Mouse (Mus musculus) limb, embryonic 10.5 days (tissue): ENCODE data around the gene Zfp94. TPM values are rescaled to one million over a fixed set of nuclear protein-coding genes. Genes with fewer than 3 reads are reported as not detected.

ENCODE experiments used
- DNase-seq: peaks from one replicate; pipeline ENCODE4 v3.0.0-alpha.2; 2017; ENCODE audit warnings: low spot score
- H3K27ac ChIP-seq: fragments of 300-500 bp; sonication (generic); 2 replicates; pipeline ENCODE4 v1.5.1; 2016; ENCODE audit warnings: mild to moderate bottlenecking
- H3K27me3 ChIP-seq: fragments of 300-500 bp; sonication (generic); 2 replicates; pipeline ENCODE4 v1.6.1; 2016; ENCODE audit warnings: low read depth, mild to moderate bottlenecking; ENCODE audit not compliant: poor library complexity, severe bottlenecking
- H3K36me3 ChIP-seq: fragments of 300-500 bp; sonication (generic); 2 replicates; pipeline ENCODE4 v1.6.1; 2016; ENCODE audit warnings: mild to moderate bottlenecking, moderate library complexity
- H3K4me1 ChIP-seq: fragments of 300-500 bp; sonication (generic); 2 replicates; pipeline ENCODE4 v1.6.1; 2016
- H3K4me3 ChIP-seq: fragments of 300-500 bp; sonication (generic); 2 replicates; pipeline ENCODE4 v1.5.1; 2016; ENCODE audit warnings: mild to moderate bottlenecking, moderate library complexity
- H3K9me3 ChIP-seq: fragments of 300-500 bp; sonication (generic); replicated peaks from 2 replicates; pipeline ENCODE4 v1.6.1; 2016; ENCODE audit warnings: mild to moderate bottlenecking
- WGBS: fragments of 180-500 bp; shearing (Covaris S2); methylation state at CpG from one replicate; pipeline ENCODE4 v1.1.7; 2016; 5-methylcytosine and 5-hydroxymethylcytosine counted together
- microRNA-seq: library from miRNA; unstranded; fragments of <30 nt; microRNA quantifications from one replicate; pipeline ENCODE4, GENCODE M21; 2017
- polyA plus RNA-seq: library from polyadenylated mRNA; unstranded; fragments of >200 nt; fragmentation: Nextera tagmentation; extraction: Ambion mirVana; gene quantifications from 2 replicates; pipeline ENCODE4 v1.2.1, GENCODE M21; 2016

Gene Zfp94
- polyA plus RNA-seq, 1 experiment from 2014 or later: 15.9 TPM

GRCm38 (mm10) chr7:24259306-24259999, 57.0 kb downstream of the Zfp94 start:
- Histone ChIP-seq H3K27ac (no peak overlapping the region), H3K36me3 (peaks cover 26% of the 10 kb centered on the region), H3K4me3 (no peak overlapping the region), H3K4me1 (no peaks in the 10 kb centered on the region), H3K9me3 (no peaks in the 10 kb centered on the region), H3K27me3 (no peaks in the 10 kb centered on the region)
- DNase-seq: no peak
- 90% methylated on average over 13 of the region's 13 CpGs for WGBS

DNA sequence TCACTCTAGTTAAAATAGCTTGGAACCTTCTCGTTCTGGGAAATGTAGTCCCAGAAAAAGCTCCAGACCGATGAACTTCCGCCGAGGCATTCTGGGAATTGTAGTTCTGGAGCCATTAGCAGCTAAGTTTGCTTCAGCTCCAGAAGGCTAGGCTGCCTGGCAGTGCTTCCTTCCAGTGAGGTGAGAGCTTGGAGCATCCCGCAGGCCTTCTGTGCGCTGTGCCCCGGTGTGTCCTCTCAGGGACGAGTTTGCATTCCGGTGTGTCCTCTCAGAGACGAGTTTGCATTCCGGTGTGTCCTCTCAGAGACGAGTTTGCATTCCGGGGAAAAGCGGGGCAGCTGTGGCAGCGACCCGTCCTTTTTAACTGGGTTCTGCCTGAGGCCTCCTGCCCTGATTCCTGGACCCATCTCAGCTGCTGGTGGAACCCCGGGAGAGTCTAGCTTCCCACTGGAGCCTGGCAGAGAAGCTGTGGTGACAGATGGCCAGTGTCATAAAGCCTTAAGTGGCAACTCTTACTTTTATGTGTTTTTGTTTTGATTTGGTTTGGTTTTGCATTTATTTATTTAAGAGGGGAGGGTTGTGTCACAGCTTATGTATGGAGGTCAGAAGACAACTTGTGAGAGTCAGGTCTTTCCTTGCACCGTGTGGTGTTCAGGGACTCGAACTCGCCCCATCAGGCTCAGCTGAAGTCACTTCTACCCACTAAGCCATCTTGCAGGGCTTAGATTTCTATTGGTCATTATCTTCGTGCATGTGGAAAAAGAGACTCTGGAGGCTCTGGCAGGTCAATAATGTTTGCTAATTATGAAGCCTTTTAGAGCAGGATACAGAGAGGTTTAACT, 61.6 kb downstream of the Zfp94 start, which contains the start of gene Zfp108:
Gene Zfp108, plus strand, starts transcription at position 162 of the 842 bp plus-strand sequence.
- 22% methylated on average over 21 of the region's 21 CpGs for WGBS
- Histone ChIP-seq H3K4me1 (no peaks in the 10 kb centered on the region), H3K9me3 (no peaks in the 10 kb centered on the region), H3K4me3 (peak within 1 kb of the TSS; percentile 55), H3K27me3 (no peaks in the 10 kb centered on the region), H3K27ac (peak within 1 kb of the TSS; percentile 80), H3K36me3 (peaks cover 6% of the 10 kb centered on the region; the same call in 1 of the 2 replicates)
- DNase-seq: peak; percentile 80

GRCm38 (mm10) chr7:24253779-24254615, 62.5 kb downstream of the Zfp94 start:
- DNase-seq: no peak
- WGBS: 69% methylated on average over 9 of the region's 9 CpGs
- H3K27ac ChIP-seq: peak overlapping the region; percentile 80; the same call in 1 of the 2 replicates

More at GRCm38 (mm10) chr7:24253779-24254615, 62.5 kb downstream of the Zfp94 start:
- H3K36me3 ChIP-seq: no peaks in the 10 kb centered on the region
- no peaks in the 10 kb centered on the region for H3K9me3 ChIP-seq
- H3K4me3 ChIP-seq: peak overlapping the region; percentile 55
- H3K4me1 ChIP-seq: no peaks in the 10 kb centered on the region
- H3K27me3 ChIP-seq: no peaks in the 10 kb centered on the region

Small RNA genes within 50 kb of the gene (microRNA-seq; reads per million reads assigned to microRNA genes)
- gene Gm27592: not detected

Other genes with a start within 250 kb of the Zfp94 start
- gene Zfp180, start 234.7 kb downstream of the Zfp94 start, polyA plus RNA-seq: 26.8 and 30.2 TPM in 2 replicates
- gene Zfp112, start 204.4 kb downstream of the Zfp94 start, polyA plus RNA-seq: 2.5 and 4.3 TPM in 2 replicates
- gene Zfp235, start 182.5 kb downstream of the Zfp94 start, polyA plus RNA-seq: 12.7 and 15.7 TPM in 2 replicates
- gene Zfp114, start 141.6 kb downstream of the Zfp94 start, polyA plus RNA-seq: 5.0 and 5.6 TPM in 2 replicates
- 9.9 and 11.5 TPM in 2 replicates for gene Zfp111, start 105.2 kb downstream of the Zfp94 start, polyA plus RNA-seq
- gene Zfp109, start 79.1 kb downstream of the Zfp94 start, polyA plus RNA-seq: 6.7 and 7.0 TPM in 2 replicates
- 2.6 and 3.2 TPM in 2 replicates for gene Zfp108, start 61.9 kb downstream of the Zfp94 start, polyA plus RNA-seq
- gene Zfp93, start 46.2 kb downstream of the Zfp94 start, polyA plus RNA-seq: 8.7 and 10.8 TPM in 2 replicates
- 41.4 and 54.7 TPM in 2 replicates for gene Zfp61, start 15.4 kb downstream of the Zfp94 start, polyA plus RNA-seq
- gene Tescl, start 17.3 kb upstream of the Zfp94 start, polyA plus RNA-seq: not detected in 2 replicates
- not detected in 2 replicates for gene Lypd5, start 32.5 kb upstream of the Zfp94 start, polyA plus RNA-seq
- gene Kcnn4, start 53.6 kb upstream of the Zfp94 start, polyA plus RNA-seq: 3.6 and 4.0 TPM in 2 replicates
- 28.3 and 29.0 TPM in 2 replicates for gene Smg9, start 83.0 kb upstream of the Zfp94 start, polyA plus RNA-seq
- gene Irgc1, start 135.6 kb upstream of the Zfp94 start, polyA plus RNA-seq: not detected in 2 replicates
- gene Plaur, start 145.8 kb upstream of the Zfp94 start, polyA plus RNA-seq: 2.2 and 2.5 TPM in 2 replicates
- gene Cadm4, start 165.4 kb upstream of the Zfp94 start, polyA plus RNA-seq: 2.9 and 4.5 TPM in 2 replicates
- gene Zfp428, start 190.3 kb upstream of the Zfp94 start, polyA plus RNA-seq: 107 and 130 TPM in 2 replicates
- 1.0 and 1.4 TPM in 2 replicates for gene AC161166.1, start 195.8 kb upstream of the Zfp94 start, polyA plus RNA-seq
- gene Irgq, start 214.0 kb upstream of the Zfp94 start, polyA plus RNA-seq: 6.5 and 8.4 TPM in 2 replicates
- not detected in 2 replicates for gene Pinlyp, start 229.5 kb upstream of the Zfp94 start, polyA plus RNA-seq
- 163 and 182 TPM in 2 replicates for gene Xrcc1, start 229.6 kb upstream of the Zfp94 start, polyA plus RNA-seq